Mouse (Mus musculus) testis, postnatal 14 days (tissue): ENCODE results near the gene Shisa7.
"Not testable (repeated sequence)": the region's sequence is repeated elsewhere in the genome, so short reads cannot be mapped to it uniquely, and the experiment has no call there.

Experiments used
- DNase-seq: peaks from one replicate; pipeline ENCODE4 v3.0.0; 2021; ENCODE audit warnings: low spot score

Gene Shisa7

GRCm38 (mm10) chr7:4844245-4844916, at the start of gene Shisa7:
Gene Shisa7, minus strand, starts transcription at chr7:4844696.
- DNase-seq, result no peak

DNA sequence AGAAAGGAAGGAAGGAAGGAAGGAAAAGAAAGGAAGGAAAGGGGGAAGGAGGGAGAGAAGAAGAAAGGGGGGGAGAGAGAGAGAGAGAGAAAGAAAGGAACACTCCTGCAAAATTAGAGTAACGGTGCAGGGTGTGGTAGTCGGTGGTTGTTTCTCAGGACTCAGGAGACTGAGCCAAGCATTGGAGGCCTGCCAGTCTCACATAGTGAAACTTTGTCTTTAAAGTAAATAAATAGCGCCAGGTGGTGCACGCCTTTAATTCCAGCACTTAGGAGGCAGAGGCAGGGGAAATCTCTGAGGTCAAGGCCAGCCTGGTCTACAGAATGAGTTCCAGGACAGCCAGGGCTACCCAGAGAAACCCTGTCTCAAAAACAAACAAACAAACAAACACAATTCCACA, 42.2 kb upstream of the Shisa7 start:
- DNase-seq, result peak; percentile 39

DNA sequence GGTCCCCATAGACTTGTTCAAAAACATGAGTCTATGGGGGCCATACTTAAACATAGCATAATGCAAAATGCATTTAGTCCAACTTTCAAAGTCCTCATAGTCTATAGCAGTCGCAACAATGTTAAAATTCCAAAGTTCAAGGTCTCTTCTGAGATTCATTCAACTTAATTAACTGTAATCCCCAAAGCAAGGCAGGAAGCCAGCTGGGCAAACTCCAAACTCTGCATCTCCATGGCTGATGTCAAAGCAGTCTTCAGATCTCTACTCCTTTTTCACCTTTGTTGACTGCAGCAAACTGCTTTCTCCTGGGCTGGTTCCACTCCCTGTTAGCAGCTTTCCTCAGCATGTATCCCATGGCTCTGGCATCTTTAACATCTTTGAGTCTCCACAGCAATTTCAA, 34.5 kb upstream of the Shisa7 start:
- not testable (repeated sequence) for DNase-seq

DNA sequence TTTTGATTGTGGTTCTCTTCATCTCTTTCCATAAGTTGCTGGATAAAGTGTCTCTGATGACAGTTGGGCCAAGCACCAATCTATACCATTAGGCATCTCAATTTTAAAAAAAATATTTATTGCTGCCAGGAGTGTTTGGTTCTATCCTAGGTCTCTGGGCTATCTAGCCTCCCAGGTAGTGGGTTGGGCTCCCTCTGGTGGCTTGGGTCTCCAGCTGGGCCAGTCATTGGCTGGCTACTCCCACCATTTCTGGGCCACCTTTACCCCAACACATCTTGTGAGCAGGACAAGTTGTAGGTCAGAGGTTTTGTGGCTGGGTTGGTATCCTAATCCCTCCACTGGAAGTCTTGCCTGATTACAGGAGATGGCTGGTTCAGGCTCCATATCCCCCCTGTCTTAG, 33.7 kb upstream of the Shisa7 start:
- no peak for DNase-seq

DNA sequence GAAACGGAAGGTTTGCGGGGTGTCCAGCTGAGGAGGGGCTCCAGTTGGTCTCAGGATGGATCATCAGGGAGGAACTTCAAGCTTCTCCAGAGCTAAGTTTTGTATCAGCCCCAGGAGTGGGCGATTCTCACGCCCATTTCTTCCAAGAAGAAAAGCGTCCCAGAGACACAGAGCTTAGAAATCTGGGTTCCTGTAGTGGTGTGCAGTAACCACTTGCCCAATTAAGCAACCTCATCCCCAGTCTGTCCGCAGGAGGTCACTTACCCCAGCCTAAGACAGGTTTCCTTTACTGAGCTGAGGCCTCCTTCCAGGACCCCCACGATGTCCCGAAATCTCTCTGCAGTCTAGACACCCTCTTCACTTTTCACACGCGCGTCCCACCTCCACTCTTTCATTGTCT, 32.7 kb upstream of the Shisa7 start:
- DNase-seq, result no peak

- DNase-seq, result peak; percentile 88
Observed at GRCm38 (mm10) chr7:4876753-4877221, 32.3 kb upstream of the Shisa7 start, which contains the start of gene Isoc2a. Gene Isoc2a, plus strand, starts transcription at chr7:4877153.

DNA sequence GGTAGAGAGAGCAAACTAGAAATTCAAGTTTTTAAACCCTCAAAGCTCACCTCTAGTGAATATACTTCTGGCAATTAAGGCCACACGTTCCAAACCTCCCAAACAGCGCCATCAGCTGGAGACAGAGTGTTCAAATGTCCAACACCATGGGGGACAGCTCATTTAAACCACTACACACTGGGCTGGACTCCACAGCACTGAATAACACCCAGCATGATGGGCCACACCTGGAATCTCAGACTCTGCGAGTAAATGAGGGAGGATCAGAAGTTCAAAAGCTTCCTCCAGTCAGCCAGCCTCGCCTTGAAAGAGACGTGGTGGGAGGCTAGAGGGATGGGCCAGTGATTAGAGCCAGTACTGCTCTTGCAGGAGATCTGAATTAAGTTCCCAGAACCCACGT, 25.6 kb upstream of the Shisa7 start, which contains the start of gene Isoc2b:
Gene Isoc2b (minus strand): TSS at position 126 of the 400 bp plus-strand sequence.
- DNase-seq, result no peak

DNA sequence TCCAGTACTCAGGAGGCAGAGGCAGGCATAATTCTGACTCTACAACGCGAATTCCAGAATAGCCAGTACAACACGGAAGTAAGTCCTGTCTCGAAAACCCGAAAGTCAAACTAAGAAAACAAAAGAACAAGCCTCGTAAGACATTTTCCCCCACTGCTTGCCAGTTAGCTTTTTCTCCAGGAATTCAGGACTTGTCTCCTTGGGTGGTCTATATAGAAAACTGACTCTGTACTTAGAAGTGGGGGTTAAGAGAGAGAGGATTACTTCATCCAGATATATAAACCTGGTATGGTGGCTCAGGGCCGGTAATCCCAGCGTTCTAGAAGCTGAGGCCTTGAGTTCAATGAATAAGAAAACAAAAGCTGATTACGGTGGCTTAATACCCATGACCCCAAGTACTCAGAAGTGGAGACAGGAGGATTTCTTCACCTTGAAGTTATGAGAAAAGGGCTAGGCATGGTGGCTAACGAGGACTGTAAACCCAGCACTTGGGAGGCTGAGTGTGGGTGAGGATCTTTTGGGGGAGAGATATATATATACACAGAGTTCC, 22.2 kb upstream of the Shisa7 start:
- no peak for DNase-seq

DNA sequence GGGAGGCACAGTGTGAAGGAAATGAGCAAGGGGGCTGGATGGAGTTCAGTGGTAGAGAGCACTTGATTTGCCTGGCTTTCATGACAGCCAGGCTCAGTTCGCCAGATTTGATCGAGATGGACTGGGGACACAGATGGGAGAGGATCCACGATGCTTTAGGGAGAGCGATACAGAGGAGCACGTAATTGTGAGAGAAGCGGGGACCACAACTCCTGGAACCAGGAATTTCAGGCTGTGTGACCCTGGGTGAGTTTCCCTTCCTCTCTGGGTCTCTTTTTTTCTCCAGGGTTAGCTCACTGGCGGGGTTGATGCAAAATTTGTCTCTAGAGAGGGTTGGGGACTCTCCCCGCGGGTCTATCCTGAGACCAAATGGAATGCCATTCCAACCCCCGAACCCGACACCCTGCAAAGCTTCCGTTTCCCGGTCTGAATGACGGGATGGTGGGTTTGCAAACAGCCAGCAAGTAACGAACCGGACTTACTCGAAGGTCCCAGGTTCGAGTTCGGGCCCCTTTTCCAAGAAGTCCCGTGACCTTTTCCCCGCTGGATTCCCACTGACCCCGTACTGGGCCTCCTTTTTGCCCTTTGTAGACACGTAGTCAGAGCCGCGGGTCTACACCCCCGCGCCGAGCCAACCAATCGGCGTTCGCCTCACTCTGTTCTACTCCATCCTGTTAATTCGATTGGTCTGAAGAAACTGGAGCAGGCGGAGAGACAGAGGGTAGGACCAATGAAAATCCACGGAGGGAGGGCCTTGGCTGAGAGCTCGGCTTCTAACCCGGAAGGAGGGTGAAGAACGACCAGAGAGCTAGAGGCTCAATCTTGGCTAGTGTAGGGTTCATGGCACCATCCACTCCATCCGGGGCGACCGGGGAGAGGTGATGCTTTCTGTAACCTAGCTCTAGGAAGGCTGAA, 21.3 kb upstream of the Shisa7 start:
- peak; percentile 95 for DNase-seq

GRCm38 (mm10) chr7:4865090-4865489, 20.6 kb upstream of the Shisa7 start:
- no peak for DNase-seq

- no peak for DNase-seq
Observed at GRCm38 (mm10) chr7:4864130-4864845, 19.8 kb upstream of the Shisa7 start.

GRCm38 (mm10) chr7:4863541-4864080, 19.1 kb upstream of the Shisa7 start:
- no peak for DNase-seq

DNA sequence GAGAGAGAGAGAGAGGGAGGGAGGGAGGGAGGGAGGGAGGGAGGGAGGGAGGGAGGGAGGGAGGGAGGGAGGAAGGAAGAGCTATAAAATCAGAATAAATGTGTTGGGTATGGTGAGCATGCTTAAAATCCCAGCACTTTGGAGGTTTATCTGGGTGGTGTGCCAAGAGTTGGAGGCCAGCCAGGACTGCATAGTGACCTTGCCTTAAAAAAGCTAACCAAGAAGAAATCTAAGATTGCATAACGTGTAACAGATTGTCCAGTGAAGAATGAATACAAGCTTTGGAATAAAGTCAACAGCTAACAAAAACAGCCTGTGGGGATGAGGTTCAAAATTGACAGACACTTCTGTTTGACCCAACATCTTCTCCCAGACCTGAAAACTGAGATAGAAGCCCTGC, 18.5 kb upstream of the Shisa7 start:
- peak; percentile 75 for DNase-seq

DNA sequence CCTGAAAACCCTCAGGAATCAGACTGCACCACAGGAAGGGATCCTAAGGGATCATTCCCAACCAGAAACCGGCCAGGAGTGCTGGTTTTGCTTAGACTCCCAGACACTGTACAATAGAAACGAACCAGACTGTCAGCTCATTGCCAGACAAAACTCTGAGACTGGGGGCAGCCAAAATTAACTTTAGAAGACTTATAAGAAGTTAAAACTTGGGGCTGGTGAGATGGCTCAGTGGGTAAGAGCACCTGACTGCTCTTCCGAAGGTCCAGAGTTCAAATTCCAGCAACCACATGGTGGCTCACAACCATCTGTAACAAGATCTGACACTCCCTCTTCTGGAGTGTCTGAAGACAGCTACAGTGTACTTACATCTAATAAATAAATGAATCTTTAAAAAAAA, 16.4 kb upstream of the Shisa7 start:
- DNase-seq, result not testable (repeated sequence)

- no peak for DNase-seq
Observed at GRCm38 (mm10) chr7:4859418-4859978, 15.0 kb upstream of the Shisa7 start.

DNA sequence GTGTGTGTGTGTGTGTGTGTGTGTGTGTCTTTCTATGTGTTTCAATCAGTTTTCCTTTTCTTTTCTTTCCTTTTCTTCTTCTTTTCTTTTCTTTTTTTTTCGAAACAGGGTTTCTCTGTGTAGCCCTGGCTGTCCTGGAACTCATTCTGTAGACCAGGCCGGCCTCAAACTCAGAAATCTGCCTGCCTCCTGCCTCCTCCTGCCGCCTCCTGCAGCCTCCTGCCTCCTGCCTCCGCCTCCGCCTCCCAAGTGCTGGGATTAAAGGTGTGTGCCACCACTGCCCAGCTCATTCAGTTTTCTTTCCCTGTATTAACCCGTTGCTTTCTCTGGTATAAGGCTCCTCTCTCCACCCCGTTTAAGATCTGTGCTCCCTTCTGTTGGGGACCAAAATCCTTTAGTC, 12.8 kb upstream of the Shisa7 start:
- no peak for DNase-seq

DNA sequence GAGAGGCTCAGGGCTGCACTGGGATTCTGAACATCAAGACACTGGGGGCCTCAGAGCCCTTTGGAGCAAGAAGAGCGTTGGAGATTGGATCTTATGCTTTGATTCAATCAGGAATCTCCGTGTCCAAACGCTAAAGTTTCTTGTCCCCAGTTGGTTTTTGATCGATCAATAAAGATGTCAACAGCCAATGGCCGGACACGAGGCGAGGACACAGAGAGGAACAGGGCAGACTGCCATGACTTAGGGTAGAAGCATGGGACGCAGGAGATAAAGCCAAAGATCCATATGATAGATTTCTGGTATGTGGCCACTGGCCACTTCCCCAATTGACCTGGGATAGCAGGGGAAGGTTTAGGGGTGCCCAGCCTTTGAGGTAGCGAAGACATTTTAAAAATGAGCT, 12.0 kb upstream of the Shisa7 start:
- DNase-seq, result no peak

DNA sequence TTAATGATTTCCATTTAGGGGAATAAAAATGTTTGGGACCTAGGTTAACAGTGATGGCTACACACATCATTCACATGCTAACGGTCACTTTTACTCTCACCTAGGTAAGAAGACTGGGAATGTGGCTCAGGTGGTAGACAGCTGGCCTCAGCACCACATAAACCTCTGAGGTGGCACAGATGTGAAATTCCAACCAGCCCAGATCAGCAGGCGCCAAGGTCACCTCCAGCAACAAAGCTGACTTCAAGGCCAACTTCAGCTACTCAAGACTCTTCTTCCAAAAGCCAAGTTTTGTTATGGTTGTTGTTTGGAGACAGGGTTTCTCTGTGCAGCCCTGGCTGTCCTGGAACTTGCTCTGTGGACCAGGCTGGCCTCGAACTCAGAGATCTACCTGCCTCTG, 9.1 kb upstream of the Shisa7 start:
- no peak for DNase-seq

DNA sequence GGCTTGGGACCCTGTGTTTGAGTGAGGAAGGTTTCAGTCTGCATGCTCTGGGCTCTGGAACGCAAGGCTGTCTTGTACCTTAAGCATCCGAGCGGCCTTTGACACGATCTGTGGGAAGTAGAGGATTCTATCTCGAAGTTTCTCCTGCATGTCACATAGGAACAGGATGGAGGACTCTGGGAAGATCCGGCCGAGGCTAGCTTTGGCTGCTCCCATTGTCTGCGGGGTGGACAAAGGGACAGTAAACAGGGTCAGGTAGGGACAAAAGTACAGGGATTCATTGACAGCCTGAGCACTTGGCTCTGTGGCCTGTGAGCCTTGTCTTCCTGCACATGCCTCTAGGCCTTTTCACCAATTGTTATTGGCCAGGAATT, 6.8 kb upstream of the Shisa7 start:
- no peak for DNase-seq

GRCm38 (mm10) chr7:4850621-4851314, 6.3 kb upstream of the Shisa7 start:
- peak; percentile 79 for DNase-seq

- DNase-seq, result peak; percentile 75
Observed at GRCm38 (mm10) chr7:4849372-4849771, 4.9 kb upstream of the Shisa7 start.
